In the genomic region with DNA sequence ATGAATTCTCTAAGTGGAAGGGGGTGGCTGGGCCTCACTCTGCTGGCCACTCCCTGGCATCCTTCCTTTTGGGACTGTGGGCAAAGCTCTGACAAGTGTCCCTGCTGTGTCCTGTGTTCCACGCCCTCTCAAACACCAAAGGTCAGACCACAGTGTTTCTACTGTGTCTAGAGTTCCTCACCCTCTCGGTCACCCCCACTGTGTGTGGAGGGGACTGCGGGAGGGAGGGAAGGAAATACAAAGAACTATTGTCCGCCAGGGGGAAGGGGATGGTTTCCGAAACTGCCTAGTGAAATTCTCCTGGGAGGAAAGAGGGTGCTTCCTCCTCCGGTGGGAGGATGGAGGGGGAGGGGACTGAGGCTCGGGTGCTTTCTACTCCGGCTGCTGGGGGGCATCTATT, we compare ENCODE assay signal across 8 mouse cellular contexts. TPM values are rescaled to one million over a fixed set of nuclear protein-coding genes. Genes with fewer than 3 reads are reported as not detected.
DNase-seq lines count a peak whose midpoint lies in the region; ATAC-seq lines count a peak whose summit lies in the region.

No protein-coding gene starts in this region.

- peak; percentile 4; the same call in 1 of the 2 replicates for ATAC-seq in frontal cortex, adult (ENCODE audit: low TSS enrichment)
- ATAC-seq in liver, embryonic 11.5 days (replicated peaks; ENCODE audit: low FRiP score), result no peak
- no peak for ATAC-seq in stomach, embryonic 16.5 days (ENCODE audit: insufficient read depth, low FRiP score)

- peaks cover 7% of the 10 kb centered on the region for H3K36me3 ChIP-seq in liver, embryonic 11.5 days (ENCODE audit: control insufficient read depth, insufficient read depth, low read length)
- H3K36me3 ChIP-seq in stomach, embryonic 16.5 days (ENCODE audit: control insufficient read depth, insufficient read depth, low read length), result peaks cover 24% of the 10 kb centered on the region

- peak overlapping the region; percentile 81 for H3K4me2 ChIP-seq in liver, embryonic 11.5 days
- H3K4me2 ChIP-seq in stomach, embryonic 16.5 days (ENCODE audit: low read depth, low read length), result peak overlapping the region; percentile 89

- H3K9me3 ChIP-seq in liver, embryonic 11.5 days (ENCODE audit: control insufficient read depth, low read length), result no peaks in the 10 kb centered on the region
- H3K9me3 ChIP-seq in stomach, embryonic 16.5 days (replicated peaks; ENCODE audit: control insufficient read depth, low read length), result no peaks in the 10 kb centered on the region

- H3K27ac ChIP-seq in liver, embryonic 11.5 days (ENCODE audit: low read depth, low read length), result peak overlapping the region; percentile 72; the same call in 1 of the 2 replicates
- H3K27ac ChIP-seq in stomach, embryonic 16.5 days (ENCODE audit: low read length), result peak overlapping the region; percentile 96; the same call in 1 of the 2 replicates

- peak overlapping the region; percentile 66 for H3K9ac ChIP-seq in liver, embryonic 11.5 days (ENCODE audit: low read depth, low read length)
- H3K9ac ChIP-seq in stomach, embryonic 16.5 days (ENCODE audit: low read length), result peak overlapping the region; percentile 82

- peak overlapping the region; percentile 56; the same call in 1 of the 2 replicates for H3K4me3 ChIP-seq in liver, embryonic 11.5 days (ENCODE audit: low read depth, low read length)
- H3K4me3 ChIP-seq in stomach, embryonic 16.5 days (replicated peaks; ENCODE audit: low read length), result peak overlapping the region; percentile 75

- 20% methylated on average over 8 of the region's 8 CpGs for WGBS in liver, embryonic 11.5 days
- 20% methylated on average over 8 of the region's 8 CpGs for WGBS in stomach, embryonic 16.5 days

- no peak for DNase-seq in frontal cortex, postnatal 14 days (ENCODE audit: low spot score in 2 of 2)
- DNase-seq in right cerebral cortex, adult 18-20 months, result peak; percentile 27
- no peak for DNase-seq in right cerebral cortex, postnatal 4 days
- no peak for DNase-seq in liver, embryonic 11.5 days (ENCODE audit: low spot score)
- no peak for DNase-seq in c-Kit-positive CD71-positive TER-119-positive erythroid progenitor cells, embryonic 14.5 days (ENCODE audit: low spot score)
- no peak for DNase-seq in urinary bladder, postnatal 25 days (ENCODE audit: low spot score)

- peaks cover 19% of the 10 kb centered on the region for H3K4me1 ChIP-seq in liver, embryonic 11.5 days (replicated peaks; ENCODE audit: control insufficient read depth, insufficient read depth, low read length)
- peaks cover 28% of the 10 kb centered on the region for H3K4me1 ChIP-seq in stomach, embryonic 16.5 days (ENCODE audit: control insufficient read depth, insufficient read depth, low read length)

- H3K27me3 ChIP-seq in liver, embryonic 11.5 days (replicated peaks; ENCODE audit: control insufficient read depth, insufficient read depth, low read length), result no peaks in the 10 kb centered on the region
- H3K27me3 ChIP-seq in stomach, embryonic 16.5 days (ENCODE audit: control insufficient read depth, insufficient read depth, low read length), result no peaks in the 10 kb centered on the region

RNA-seq across cellular contexts. Expression of a gene that starts 5.5 kb away (rescaled TPM):
- polyA plus RNA-seq in liver, embryonic 11.5 days (2014; fragmentation: Nextera tagmentation; extraction: Ambion mirVana), result 27.0 and 29.3 TPM in 2 replicates
- polyA plus RNA-seq in stomach, embryonic 16.5 days (2015; fragmentation: Nextera tagmentation; extraction: Ambion mirVana), result 122 and 128 TPM in 2 replicates

RNA-seq across cellular contexts. Expression of a gene that starts 20.5 kb away (rescaled TPM):
- 27.9 and 35.9 TPM in 2 replicates for polyA plus RNA-seq in liver, embryonic 11.5 days (2014; fragmentation: Nextera tagmentation; extraction: Ambion mirVana)
- 169 and 176 TPM in 2 replicates for polyA plus RNA-seq in stomach, embryonic 16.5 days (2015; fragmentation: Nextera tagmentation; extraction: Ambion mirVana)

RNA-seq across cellular contexts. Expression of a gene that starts 30.3 kb away (rescaled TPM):
- polyA plus RNA-seq in liver, embryonic 11.5 days (2014; fragmentation: Nextera tagmentation; extraction: Ambion mirVana), result 0.45 and 0.52 TPM in 2 replicates
- 3.4 and 3.5 TPM in 2 replicates for polyA plus RNA-seq in stomach, embryonic 16.5 days (2015; fragmentation: Nextera tagmentation; extraction: Ambion mirVana)

RNA-seq across cellular contexts. Expression of a gene that starts 46.9 kb away (rescaled TPM):
- polyA plus RNA-seq in liver, embryonic 11.5 days (2014; fragmentation: Nextera tagmentation; extraction: Ambion mirVana), result 0.27 TPM in 2 replicates
- 1.8 and 4.5 TPM in 2 replicates for polyA plus RNA-seq in stomach, embryonic 16.5 days (2015; fragmentation: Nextera tagmentation; extraction: Ambion mirVana)
